Mouse (Mus musculus): ENCODE data around the gene Gm28043. TPM values are rescaled to one million over a fixed set of nuclear protein-coding genes. Genes with fewer than 3 reads are reported as not detected.

The Gm28043 gene
- total RNA-seq, 1 experiment = 10.2 TPM

GRCm38 (mm10) chr17:29640971-29641370 lies 26.3 kb downstream of the Gm28043 start:
- H3K4me1 ChIP-seq (ENCODE audit: control insufficient read depth in 2 of 2, insufficient read depth in 2 of 2, low read length in 2 of 2, poor library complexity in 1 of 2) = peaks cover 0 to 30% of the 10 kb centered on the region in 2 experiments; a peak in 2 of 4 replicates
- H3K27ac ChIP-seq (ENCODE audit: insufficient read depth, low read depth, low read length, poor library complexity, severe bottlenecking) = no peak overlapping the region
- no peak overlapping the region for H3K4me3 ChIP-seq (ENCODE audit: insufficient read depth in 1 of 2, low read depth in 1 of 2, low read length in 2 of 2, poor library complexity in 1 of 2, severe bottlenecking in 1 of 2)
- in situ Hi-C loops (cut with MboI; ENCODE audit: low sequenced_read_pairs in 2 of 2, unreplicated experiment in 2 of 2) = no loop called here
- H3K36me3 ChIP-seq (ENCODE audit: control insufficient read depth, insufficient read depth, low read length, poor library complexity, severe bottlenecking) = peaks cover 18% of the 10 kb centered on the region; the same call in 1 of the 2 replicates
- no peak overlapping the region for H3K9ac ChIP-seq (ENCODE audit: insufficient read depth, low read depth, low read length, poor library complexity, severe bottlenecking)
- no peak for DNase-seq (ENCODE audit: low read depth, low spot score)
- H3K9me3 ChIP-seq (ENCODE audit: control insufficient read depth, insufficient read depth, low read depth, low read length) = no peaks in the 10 kb centered on the region
- no peak for TF ChIP-seq ZC3H11A (IDR thresholded peaks at IDR 0.05; ENCODE audit: borderline replicate concordance, low read depth, low read length)
- no peak for TF ChIP-seq CHD2 (IDR thresholded peaks at IDR 0.05; ENCODE audit: low read depth, low read length)
- no peak for TF ChIP-seq ZNF384 (IDR thresholded peaks at IDR 0.05; ENCODE audit: low read depth, low read length)
- no peak for TF ChIP-seq HCFC1 (IDR thresholded peaks at IDR 0.05; ENCODE audit: borderline replicate concordance, insufficient read depth, low read length)
- TF ChIP-seq MAFK (IDR thresholded peaks at IDR 0.05; ENCODE audit: insufficient read depth, low read depth, low read length) = no peak

GRCm38 (mm10) chr17:29642219-29642618 lies 27.5 kb downstream of the Gm28043 start:
- TF ChIP-seq CHD2 (IDR thresholded peaks at IDR 0.05; ENCODE audit: low read depth, low read length) (no peak), MAFK (IDR thresholded peaks at IDR 0.05; ENCODE audit: insufficient read depth, low read depth, low read length) (no peak), HCFC1 (IDR thresholded peaks at IDR 0.05; ENCODE audit: borderline replicate concordance, insufficient read depth, low read length) (no peak)
- no peak for DNase-seq (ENCODE audit: low read depth, low spot score)

GRCm38 (mm10) chr17:29658249-29658648 lies 43.6 kb downstream of the Gm28043 start:
- Histone ChIP-seq H3K4me3 (ENCODE audit: insufficient read depth in 1 of 2, low read depth in 1 of 2, low read length in 2 of 2, poor library complexity in 1 of 2, severe bottlenecking in 1 of 2) (no peak overlapping the region), H3K36me3 (ENCODE audit: control insufficient read depth, insufficient read depth, low read length, poor library complexity, severe bottlenecking) (peaks cover 4% of the 10 kb centered on the region; the same call in 1 of the 2 replicates), H3K9ac (ENCODE audit: insufficient read depth, low read depth, low read length, poor library complexity, severe bottlenecking) (no peak overlapping the region), H3K4me1 (ENCODE audit: control insufficient read depth in 2 of 2, insufficient read depth in 2 of 2, low read length in 2 of 2, poor library complexity in 1 of 2) (peaks cover 0 to 4% of the 10 kb centered on the region in 2 experiments; a peak in 1 of 4 replicates), H3K27ac (ENCODE audit: insufficient read depth, low read depth, low read length, poor library complexity, severe bottlenecking) (no peak overlapping the region), H3K9me3 (ENCODE audit: control insufficient read depth, insufficient read depth, low read depth, low read length) (no peaks in the 10 kb centered on the region)
- TF ChIP-seq ZNF384 (IDR thresholded peaks at IDR 0.05; ENCODE audit: low read depth, low read length) (no peak), ZC3H11A (IDR thresholded peaks at IDR 0.05; ENCODE audit: borderline replicate concordance, low read depth, low read length) (no peak), MAFK (IDR thresholded peaks at IDR 0.05; ENCODE audit: insufficient read depth, low read depth, low read length) (no peak), CHD2 (IDR thresholded peaks at IDR 0.05; ENCODE audit: low read depth, low read length) (no peak), HCFC1 (IDR thresholded peaks at IDR 0.05; ENCODE audit: borderline replicate concordance, insufficient read depth, low read length) (no peak)
- no peak for DNase-seq (ENCODE audit: low read depth, low spot score)
- in situ Hi-C loops (cut with MboI; ENCODE audit: low sequenced_read_pairs in 2 of 2, unreplicated experiment in 2 of 2) = no loop called here

More at GRCm38 (mm10) chr17:29642219-29642618, 27.5 kb downstream of the Gm28043 start:
- Histone ChIP-seq H3K9ac (ENCODE audit: insufficient read depth, low read depth, low read length, poor library complexity, severe bottlenecking) (no peak overlapping the region), H3K9me3 (ENCODE audit: control insufficient read depth, insufficient read depth, low read depth, low read length) (no peaks in the 10 kb centered on the region), H3K36me3 (ENCODE audit: control insufficient read depth, insufficient read depth, low read length, poor library complexity, severe bottlenecking) (peaks cover 16% of the 10 kb centered on the region; the same call in 1 of the 2 replicates), H3K27ac (ENCODE audit: insufficient read depth, low read depth, low read length, poor library complexity, severe bottlenecking) (no peak overlapping the region; the same call in 1 of the 2 replicates), H3K4me3 (ENCODE audit: insufficient read depth in 1 of 2, low read depth in 1 of 2, low read length in 2 of 2, poor library complexity in 1 of 2, severe bottlenecking in 1 of 2) (no peak overlapping the region), H3K4me1 (ENCODE audit: control insufficient read depth in 2 of 2, insufficient read depth in 2 of 2, low read length in 2 of 2, poor library complexity in 1 of 2) (peaks cover 0 to 30% of the 10 kb centered on the region in 2 experiments; a peak in 2 of 4 replicates)
- in situ Hi-C loops (cut with MboI; ENCODE audit: low sequenced_read_pairs in 2 of 2, unreplicated experiment in 2 of 2) = no loop called here

GRCm38 (mm10) chr17:29660076-29660761 lies 45.5 kb downstream of the Gm28043 start, which contains the start of gene Cmtr1:
TSS of gene Cmtr1 (plus strand) at chr17:29660595.
- peak within 1 kb of the TSS; percentile 95 to 99 for H3K4me3 ChIP-seq (ENCODE audit: insufficient read depth in 1 of 2, low read depth in 1 of 2, low read length in 2 of 2, poor library complexity in 1 of 2, severe bottlenecking in 1 of 2)
- no peaks in the 10 kb centered on the region for H3K9me3 ChIP-seq (ENCODE audit: control insufficient read depth, insufficient read depth, low read depth, low read length)
- peaks cover 0 to 4% of the 10 kb centered on the region in 2 experiments; a peak in 1 of 4 replicates for H3K4me1 ChIP-seq (ENCODE audit: control insufficient read depth in 2 of 2, insufficient read depth in 2 of 2, low read length in 2 of 2, poor library complexity in 1 of 2)
- peaks cover 8% of the 10 kb centered on the region; the same call in 1 of the 2 replicates for H3K36me3 ChIP-seq (ENCODE audit: control insufficient read depth, insufficient read depth, low read length, poor library complexity, severe bottlenecking)
- in situ Hi-C loops (cut with MboI; ENCODE audit: low sequenced_read_pairs in 2 of 2, unreplicated experiment in 2 of 2) = no loop called here
- DNase-seq (ENCODE audit: low read depth, low spot score) = peak; percentile 87
- TF ChIP-seq HCFC1 (IDR thresholded peaks at IDR 0.05; ENCODE audit: borderline replicate concordance, insufficient read depth, low read length) (peak; percentile 77), CHD2 (IDR thresholded peaks at IDR 0.05; ENCODE audit: low read depth, low read length) (no peak), MAFK (IDR thresholded peaks at IDR 0.05; ENCODE audit: insufficient read depth, low read depth, low read length) (no peak), ZNF384 (IDR thresholded peaks at IDR 0.05; ENCODE audit: low read depth, low read length) (no peak)
- peak within 1 kb of the TSS; percentile 69 for H3K27ac ChIP-seq (ENCODE audit: insufficient read depth, low read depth, low read length, poor library complexity, severe bottlenecking)
- peak within 1 kb of the TSS; percentile 96 for H3K9ac ChIP-seq (ENCODE audit: insufficient read depth, low read depth, low read length, poor library complexity, severe bottlenecking)
